Mouse (Mus musculus): ENCODE results near the gene Mepce. TPM values are rescaled to one million over a fixed set of nuclear protein-coding genes. Genes with fewer than 3 reads are reported as not detected.
A peak's percentile ranks its signal among the peaks of the same experiment; 100 is the strongest.

Gene Mepce
- polyA plus RNA-seq, 1 experiment from 2014 or later: 12.4 TPM

DNA sequence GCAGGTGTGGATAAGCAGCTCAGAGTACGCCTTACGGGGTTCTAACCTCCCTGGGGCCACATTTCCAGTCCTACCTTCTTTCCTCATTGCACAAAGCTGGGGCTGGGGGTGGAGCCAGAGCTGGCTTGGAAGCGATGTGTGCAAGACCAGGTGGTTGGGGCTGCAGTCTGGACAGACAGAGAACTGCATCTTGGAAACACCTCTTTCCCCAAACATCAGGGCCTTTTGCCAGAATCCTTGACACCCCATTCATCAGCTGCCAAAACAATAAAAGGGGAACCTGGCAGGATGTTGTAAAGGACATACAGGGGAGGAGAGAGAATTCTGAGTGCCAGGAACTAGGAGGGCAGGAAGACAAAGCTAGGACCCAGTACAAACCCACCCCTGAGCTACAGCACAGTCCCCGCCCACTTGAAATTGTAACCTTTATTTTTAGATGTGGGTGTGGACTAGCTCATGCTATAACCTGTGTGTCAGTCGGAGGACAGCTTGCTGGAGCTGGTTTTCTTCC is 11.0 kb downstream of the Mepce start:
- Histone ChIP-seq H3K9ac (no peak overlapping the region), H3K4me2 (replicated peaks) (no peak overlapping the region), H3K4me3 (replicated peaks) (no peak overlapping the region), H3K27me3 (no peaks in the 10 kb centered on the region), H3K9me3 (replicated peaks) (no peaks in the 10 kb centered on the region), H3K27ac (replicated peaks) (peak overlapping the region; percentile 65), H3K4me1 (peaks cover 22% of the 10 kb centered on the region), H3K36me3 (peaks cover 14% of the 10 kb centered on the region)
- WGBS: 22% methylated on average over 5 of the region's 5 CpGs
- peak; percentile 48 for ATAC-seq (ENCODE audit: insufficient number of reproducible peaks, low FRiP score, low TSS enrichment, low read depth)

DNA sequence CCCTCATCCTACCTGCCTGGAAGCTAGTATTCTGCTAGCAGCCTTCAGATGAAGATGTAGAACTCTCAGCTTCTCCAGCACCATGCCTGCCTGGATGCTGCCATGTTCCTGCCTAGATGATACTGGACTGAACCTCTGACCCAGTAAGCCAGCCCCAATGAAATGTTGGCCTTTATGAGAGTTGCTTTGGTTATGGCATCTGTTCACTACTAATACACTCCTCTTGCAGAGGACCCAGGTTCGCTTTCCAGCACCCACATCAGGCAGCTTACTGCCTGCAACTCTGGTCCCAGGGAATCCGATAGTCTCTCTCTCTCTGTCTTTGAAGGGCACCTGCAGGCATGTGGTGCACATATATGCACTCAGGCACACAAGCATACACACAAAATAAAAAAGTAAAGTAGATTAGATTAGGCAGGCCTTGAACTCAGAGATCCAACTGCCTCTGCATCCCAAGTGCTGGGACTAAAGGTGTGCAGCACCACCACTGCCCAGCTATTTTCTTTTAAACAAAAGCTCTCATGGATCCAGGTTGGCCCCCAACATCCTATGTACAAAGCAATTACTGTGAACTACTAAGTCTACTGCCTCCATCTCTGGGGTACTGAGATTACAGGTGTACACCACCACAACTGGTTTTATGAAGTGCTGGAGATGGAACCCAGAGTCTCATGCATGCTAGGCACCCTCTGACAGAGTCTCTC is 11.7 kb downstream of the Mepce start:
- peaks cover 22% of the 10 kb centered on the region for H3K4me1 ChIP-seq
- no peak for ATAC-seq (ENCODE audit: insufficient number of reproducible peaks, low FRiP score, low TSS enrichment, low read depth)
- no peak overlapping the region for H3K4me3 ChIP-seq (replicated peaks)
- no peak overlapping the region for H3K9ac ChIP-seq
- H3K4me2 ChIP-seq (replicated peaks): no peak overlapping the region
- no peaks in the 10 kb centered on the region for H3K9me3 ChIP-seq (replicated peaks)
- H3K27me3 ChIP-seq: no peaks in the 10 kb centered on the region
- 78% methylated on average over 2 of the region's 2 CpGs for WGBS
- peak overlapping the region; percentile 65 for H3K27ac ChIP-seq (replicated peaks)
- peaks cover 6% of the 10 kb centered on the region; the same call in 1 of the 2 replicates for H3K36me3 ChIP-seq

DNA sequence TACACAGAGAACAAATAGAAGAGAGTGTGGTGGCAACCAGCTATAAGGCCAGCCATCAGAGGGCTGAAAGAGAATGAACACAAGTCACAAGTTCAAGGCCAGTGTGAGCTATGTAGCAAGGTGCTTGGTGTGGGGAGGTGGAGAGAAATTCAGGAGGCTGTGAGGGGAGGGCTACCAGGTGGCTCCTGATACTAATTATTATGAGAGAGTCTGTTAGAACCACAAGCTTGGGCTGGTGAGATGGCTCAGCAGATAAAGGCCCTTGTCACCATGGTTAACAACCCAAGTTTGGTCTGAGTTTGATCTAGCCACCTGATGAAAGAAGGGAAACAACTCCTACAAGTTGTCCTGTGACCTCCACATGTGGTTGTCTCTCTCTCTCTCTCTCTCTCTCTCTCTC is 14.7 kb downstream of the Mepce start:
- Histone ChIP-seq H3K27me3 (no peaks in the 10 kb centered on the region), H3K4me3 (replicated peaks) (no peak overlapping the region), H3K9ac (no peak overlapping the region), H3K4me1 (peaks cover 5% of the 10 kb centered on the region; the same call in 1 of the 2 replicates), H3K27ac (replicated peaks) (no peak overlapping the region), H3K4me2 (replicated peaks) (no peak overlapping the region), H3K36me3 (no peaks in the 10 kb centered on the region), H3K9me3 (replicated peaks) (no peaks in the 10 kb centered on the region)
- no peak for ATAC-seq (ENCODE audit: insufficient number of reproducible peaks, low FRiP score, low TSS enrichment, low read depth)

DNA sequence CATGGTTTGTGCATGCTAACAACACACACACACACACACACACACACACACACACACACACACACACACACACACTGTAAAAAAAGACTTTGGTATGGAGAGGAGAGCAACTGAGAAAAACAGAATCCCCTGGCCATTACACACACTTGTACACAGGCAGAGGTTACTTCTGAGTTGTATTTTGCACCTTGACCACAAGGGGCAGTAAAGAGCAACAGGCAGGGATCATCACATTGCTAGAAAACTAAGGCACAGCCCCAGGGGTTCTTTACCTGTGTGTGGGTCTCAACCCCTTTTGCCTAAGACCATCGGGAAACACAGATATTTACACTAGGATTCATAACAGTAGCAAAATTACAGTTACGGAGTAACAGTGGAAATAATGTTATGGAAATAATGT is 16.7 kb downstream of the Mepce start:
- Histone ChIP-seq H3K27ac (replicated peaks) (no peak overlapping the region), H3K4me1 (no peaks in the 10 kb centered on the region), H3K36me3 (no peaks in the 10 kb centered on the region), H3K9ac (no peak overlapping the region), H3K4me2 (replicated peaks) (no peak overlapping the region), H3K27me3 (no peaks in the 10 kb centered on the region), H3K9me3 (replicated peaks) (no peaks in the 10 kb centered on the region), H3K4me3 (replicated peaks) (no peak overlapping the region)
- no peak for ATAC-seq (ENCODE audit: insufficient number of reproducible peaks, low FRiP score, low TSS enrichment, low read depth)
- WGBS: 36% methylated on average over 2 of the region's 2 CpGs

DNA sequence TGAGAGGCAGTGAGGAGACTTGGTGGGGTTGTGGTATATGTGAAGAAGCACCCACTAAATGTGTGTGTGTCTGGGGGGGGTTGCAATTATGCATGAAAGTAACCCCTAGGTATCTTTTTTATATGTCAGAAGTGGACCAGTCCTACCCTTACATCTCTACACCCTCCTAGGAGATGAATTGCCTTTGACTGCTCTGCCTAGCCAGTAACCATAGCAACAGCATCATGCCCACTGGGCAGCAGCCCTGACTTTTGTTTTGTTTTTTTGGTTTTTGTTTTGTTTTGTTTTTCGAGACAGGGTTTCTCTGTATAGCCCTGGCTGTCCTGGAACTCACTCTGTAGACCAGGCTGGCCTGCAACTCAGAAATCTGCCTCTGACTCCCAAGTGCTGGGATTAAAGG is 19.0 kb downstream of the Mepce start:
- ATAC-seq (ENCODE audit: insufficient number of reproducible peaks, low FRiP score, low TSS enrichment, low read depth): no peak
- Histone ChIP-seq H3K27ac (replicated peaks) (no peak overlapping the region), H3K36me3 (no peaks in the 10 kb centered on the region), H3K27me3 (no peaks in the 10 kb centered on the region), H3K9me3 (replicated peaks) (no peaks in the 10 kb centered on the region), H3K4me2 (replicated peaks) (no peak overlapping the region), H3K9ac (no peak overlapping the region), H3K4me3 (replicated peaks) (no peak overlapping the region), H3K4me1 (no peaks in the 10 kb centered on the region)
- WGBS: 57% methylated on average over 1 of the region's 1 CpGs

DNA sequence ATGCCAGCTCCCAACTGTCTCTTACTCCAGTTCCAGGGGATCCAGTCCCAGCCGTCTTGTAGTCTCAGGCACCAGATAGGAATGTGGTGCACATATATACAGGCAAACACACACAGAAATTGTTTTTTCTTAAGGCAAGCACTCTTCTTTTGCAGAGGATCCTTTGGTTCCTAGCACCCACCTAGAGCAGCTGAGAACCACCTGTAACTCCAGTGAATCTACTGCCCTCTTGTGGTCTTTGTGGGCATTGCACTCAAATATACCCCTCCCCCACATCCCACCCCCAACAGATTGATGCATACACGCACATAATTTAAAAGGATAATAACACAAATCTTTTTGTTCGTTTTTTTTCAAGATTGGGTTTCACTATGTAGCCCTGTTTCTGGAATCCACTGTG is 21.2 kb downstream of the Mepce start:
- WGBS: 64% methylated on average over 3 of the region's 3 CpGs
- no peak for ATAC-seq (ENCODE audit: insufficient number of reproducible peaks, low FRiP score, low TSS enrichment, low read depth)
- Histone ChIP-seq H3K36me3 (0 out of 2 replicates have a peak, but pooled peaks cover 2% of the 10 kb centered on the region), H3K9me3 (replicated peaks) (no peaks in the 10 kb centered on the region), H3K4me3 (replicated peaks) (no peak overlapping the region), H3K27me3 (no peaks in the 10 kb centered on the region), H3K27ac (replicated peaks) (no peak overlapping the region), H3K9ac (no peak overlapping the region), H3K4me2 (replicated peaks) (no peak overlapping the region), H3K4me1 (no peaks in the 10 kb centered on the region)

DNA sequence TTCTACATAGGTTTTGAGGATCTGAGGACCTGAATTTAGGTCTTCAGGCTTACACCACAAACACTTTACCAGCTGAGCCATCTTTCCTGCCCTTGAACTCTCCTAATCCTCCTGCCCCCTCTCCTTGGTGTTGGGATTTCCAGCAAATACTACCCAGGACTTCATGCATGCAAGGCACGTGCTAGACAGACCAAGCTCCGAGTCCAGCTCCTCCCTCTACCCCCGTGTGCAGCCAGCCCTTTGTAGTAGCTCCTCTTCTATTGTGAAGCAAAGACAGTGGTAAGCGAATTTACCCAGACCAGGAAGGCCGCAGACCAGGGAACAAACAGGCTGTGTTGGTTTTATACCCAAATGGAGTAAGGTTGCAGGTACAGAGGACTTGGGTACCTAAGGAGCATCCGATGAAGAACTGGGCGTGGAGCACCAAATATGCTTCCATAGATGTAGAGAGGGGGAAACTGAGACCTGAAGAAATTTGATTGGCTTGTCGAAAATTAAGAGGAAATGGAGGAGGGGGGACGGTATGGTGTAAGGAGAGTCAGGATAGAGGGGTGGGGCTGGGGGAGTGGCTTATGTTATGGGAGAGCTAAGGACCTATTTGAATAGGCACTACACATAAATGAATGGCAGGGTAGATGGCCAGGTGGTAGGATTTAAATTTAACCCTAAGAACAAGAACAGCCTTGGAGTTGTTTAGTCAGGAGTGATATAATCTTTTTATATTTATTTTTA is 22.7 kb downstream of the Mepce start:
- Histone ChIP-seq H3K4me3 (replicated peaks) (no peak overlapping the region), H3K4me2 (replicated peaks) (no peak overlapping the region), H3K4me1 (peaks cover 8% of the 10 kb centered on the region), H3K9me3 (replicated peaks) (no peaks in the 10 kb centered on the region), H3K9ac (no peak overlapping the region), H3K27me3 (no peaks in the 10 kb centered on the region), H3K27ac (replicated peaks) (no peak overlapping the region), H3K36me3 (0 out of 2 replicates have a peak, but pooled peaks cover 2% of the 10 kb centered on the region)
- WGBS: 54% methylated on average over 9 of the region's 9 CpGs
- ATAC-seq (ENCODE audit: insufficient number of reproducible peaks, low FRiP score, low TSS enrichment, low read depth): no peak

DNA sequence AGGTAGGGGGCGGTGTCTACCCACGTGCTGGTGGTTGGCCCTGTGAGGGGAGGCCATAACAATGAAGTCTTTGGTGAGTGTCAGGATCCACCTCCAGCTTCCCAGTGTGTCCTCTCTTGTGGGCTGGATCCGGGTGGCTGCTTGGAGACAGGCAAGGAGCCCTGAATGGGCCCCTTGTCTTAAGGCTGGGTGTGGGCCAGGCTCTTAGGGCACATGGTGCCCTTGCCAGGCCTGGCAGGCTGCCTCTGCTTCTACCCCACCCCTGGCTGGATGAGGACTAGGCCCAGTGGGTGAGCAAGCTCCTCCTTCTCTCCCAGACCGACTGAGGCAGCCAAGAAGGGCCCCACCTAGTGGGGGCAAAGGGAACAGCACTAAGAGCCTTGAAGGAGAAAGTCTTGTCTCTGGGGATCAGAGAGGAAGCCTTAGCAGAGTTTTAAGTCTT is 27.5 kb downstream of the Mepce start:
- Histone ChIP-seq H3K27me3 (no peaks in the 10 kb centered on the region), H3K9ac (no peak overlapping the region), H3K27ac (replicated peaks) (peak overlapping the region; percentile 68), H3K9me3 (replicated peaks) (no peaks in the 10 kb centered on the region), H3K4me3 (replicated peaks) (no peak overlapping the region), H3K4me1 (peaks cover 40% of the 10 kb centered on the region), H3K36me3 (peaks cover 39% of the 10 kb centered on the region), H3K4me2 (replicated peaks) (no peak overlapping the region)
- ATAC-seq (ENCODE audit: insufficient number of reproducible peaks, low FRiP score, low TSS enrichment, low read depth): peak; percentile 81
- 26% methylated on average over 4 of the region's 4 CpGs for WGBS

DNA sequence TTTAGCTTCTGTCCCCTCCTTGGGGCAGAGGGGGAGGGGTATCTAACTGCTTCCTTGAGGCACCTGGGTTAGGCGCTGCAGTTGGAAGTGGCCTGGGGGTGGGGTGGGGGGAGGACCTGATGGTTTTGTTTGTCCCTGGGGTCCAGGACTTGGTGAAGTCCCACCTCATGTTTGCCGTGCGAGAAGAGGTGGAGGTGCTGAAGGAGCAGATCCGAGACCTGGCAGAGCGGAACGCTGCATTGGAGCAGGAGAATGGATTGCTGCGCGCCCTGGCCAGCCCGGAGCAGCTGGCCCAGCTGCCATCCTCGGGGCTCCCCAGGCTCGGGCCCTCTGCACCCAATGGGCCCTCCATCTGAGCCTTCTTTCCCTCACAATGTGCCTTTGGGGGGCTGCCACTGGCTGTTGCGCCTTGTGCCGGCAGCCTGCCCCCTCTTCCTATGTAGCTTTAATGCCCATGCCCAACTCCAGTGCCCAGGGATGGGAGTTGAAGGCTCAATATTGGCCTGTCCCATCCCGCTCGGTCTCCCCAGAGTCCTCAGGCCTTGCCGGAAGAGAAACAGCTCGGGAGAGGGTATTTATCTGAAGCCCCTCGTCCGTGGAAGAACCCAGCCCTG is 28.4 kb downstream of the Mepce start:
- H3K9ac ChIP-seq: no peak overlapping the region
- H3K4me1 ChIP-seq: peaks cover 40% of the 10 kb centered on the region
- peaks cover 43% of the 10 kb centered on the region for H3K36me3 ChIP-seq
- no peak for ATAC-seq (ENCODE audit: insufficient number of reproducible peaks, low FRiP score, low TSS enrichment, low read depth)
- no peak overlapping the region for H3K4me3 ChIP-seq (replicated peaks)
- peak overlapping the region; percentile 68 for H3K27ac ChIP-seq (replicated peaks)
- H3K9me3 ChIP-seq (replicated peaks): no peaks in the 10 kb centered on the region
- WGBS: 83% methylated on average over 19 of the region's 19 CpGs
- H3K27me3 ChIP-seq: no peaks in the 10 kb centered on the region
- no peak overlapping the region for H3K4me2 ChIP-seq (replicated peaks)

DNA sequence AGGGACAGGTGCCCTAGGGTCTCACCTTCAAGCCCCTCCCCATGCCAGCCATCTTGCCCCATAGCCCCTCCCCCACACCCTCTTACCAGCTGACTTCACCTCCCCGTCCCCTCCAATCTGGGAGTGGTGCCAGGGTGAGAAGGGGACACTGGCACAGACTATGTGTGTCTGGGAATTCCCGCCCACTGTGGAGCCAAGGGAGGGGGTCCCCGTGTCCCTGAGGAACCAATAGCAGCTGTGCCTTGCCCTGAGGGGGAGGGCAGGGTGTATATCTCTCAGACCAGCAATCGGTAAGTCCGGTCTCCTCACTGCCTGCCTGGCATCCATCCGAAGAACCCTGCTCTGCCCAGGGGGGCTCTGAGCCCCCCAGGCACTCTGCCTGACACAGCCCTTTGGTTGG is 29.6 kb downstream of the Mepce start:
- H3K4me3 ChIP-seq (replicated peaks): no peak overlapping the region
- H3K36me3 ChIP-seq: peaks cover 53% of the 10 kb centered on the region
- no peak overlapping the region for H3K9ac ChIP-seq
- H3K9me3 ChIP-seq (replicated peaks): no peaks in the 10 kb centered on the region
- H3K4me1 ChIP-seq: peaks cover 43% of the 10 kb centered on the region
- H3K4me2 ChIP-seq (replicated peaks): no peak overlapping the region
- 0 out of 2 replicates have a peak, but pooled peaks have one; percentile 9 for ATAC-seq (ENCODE audit: insufficient number of reproducible peaks, low FRiP score, low TSS enrichment, low read depth)
- H3K27ac ChIP-seq (replicated peaks): no peak overlapping the region
- 77% methylated on average over 6 of the region's 6 CpGs for WGBS
- no peaks in the 10 kb centered on the region for H3K27me3 ChIP-seq

DNA sequence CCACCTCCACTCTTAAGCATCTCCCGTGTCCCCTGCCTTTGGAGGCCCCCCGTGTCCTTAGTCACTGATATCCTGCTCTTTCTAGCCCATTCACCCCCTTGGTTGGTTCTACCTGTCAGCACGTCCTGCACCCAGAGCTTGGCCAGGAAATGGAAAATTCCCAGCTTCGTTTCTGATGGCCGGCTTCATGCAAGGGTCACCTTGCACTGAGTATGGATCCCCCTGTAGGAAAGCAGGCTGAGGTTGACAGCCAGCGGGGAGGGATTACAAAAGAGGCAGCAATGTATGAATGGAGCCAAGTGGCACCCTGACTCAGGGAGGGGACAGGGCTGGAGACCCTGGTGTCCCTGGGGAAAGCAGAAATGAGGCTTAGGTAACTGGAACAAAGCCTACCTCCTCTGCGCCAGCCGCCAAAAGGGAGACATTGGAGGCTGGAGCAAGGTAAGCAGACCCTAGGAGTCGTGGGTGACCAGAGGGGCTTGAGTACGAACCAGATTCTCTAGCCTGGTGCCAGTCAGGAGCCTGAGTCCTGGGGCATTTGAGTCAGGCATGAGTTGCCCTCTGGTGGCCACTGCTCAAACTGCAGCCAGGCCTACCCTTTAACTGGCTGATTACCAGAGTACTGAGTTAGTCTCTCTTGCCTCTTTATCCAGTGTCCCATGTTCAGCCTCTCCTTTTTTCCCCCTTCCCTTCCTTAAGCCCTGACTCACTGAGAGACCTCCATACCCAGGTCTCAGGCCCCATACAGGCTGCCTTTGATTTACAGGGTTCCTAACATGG is 30.4 kb downstream of the Mepce start:
- H3K4me3 ChIP-seq (replicated peaks): no peak overlapping the region
- peaks cover 45% of the 10 kb centered on the region for H3K4me1 ChIP-seq
- ATAC-seq (ENCODE audit: insufficient number of reproducible peaks, low FRiP score, low TSS enrichment, low read depth): no peak
- peaks cover 58% of the 10 kb centered on the region for H3K36me3 ChIP-seq
- 45% methylated on average over 10 of the region's 10 CpGs for WGBS
- no peaks in the 10 kb centered on the region for H3K9me3 ChIP-seq (replicated peaks)
- no peak overlapping the region for H3K4me2 ChIP-seq (replicated peaks)
- H3K9ac ChIP-seq: no peak overlapping the region
- no peak overlapping the region for H3K27ac ChIP-seq (replicated peaks)
- H3K27me3 ChIP-seq: no peaks in the 10 kb centered on the region
